Mouse (Mus musculus): ENCODE measurements at regions not wholly inside any gene's neighbourhood (a gene's known extent, or its start where the extent isn't known, plus 50 kb on each side); places are given as distances from the start of the nearest gene placed in this dataset.
A peak's percentile ranks its signal among the peaks of the same experiment; 100 is the strongest.

DNA sequence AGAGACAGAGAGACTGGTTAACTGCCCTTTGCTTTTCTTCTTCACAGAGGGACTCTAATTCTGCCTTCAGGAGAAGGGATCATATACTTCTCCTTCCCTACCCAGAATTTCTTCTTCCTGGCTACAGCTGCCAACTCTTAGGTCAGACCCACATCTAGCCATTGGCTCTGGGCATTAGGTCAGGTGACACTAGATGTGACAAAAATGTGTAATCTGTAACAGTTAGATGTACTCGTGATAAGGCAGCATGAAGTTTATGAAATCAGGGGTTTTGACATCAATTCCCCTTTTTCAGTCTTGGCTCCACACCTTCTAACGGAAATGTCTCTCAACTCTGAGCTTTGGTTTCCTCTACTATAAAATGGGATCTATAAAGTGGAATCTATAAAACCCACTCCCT lies 428.4 kb downstream of the Bmper start:
- H3K9me3 ChIP-seq: no peaks in the 10 kb centered on the region

DNA sequence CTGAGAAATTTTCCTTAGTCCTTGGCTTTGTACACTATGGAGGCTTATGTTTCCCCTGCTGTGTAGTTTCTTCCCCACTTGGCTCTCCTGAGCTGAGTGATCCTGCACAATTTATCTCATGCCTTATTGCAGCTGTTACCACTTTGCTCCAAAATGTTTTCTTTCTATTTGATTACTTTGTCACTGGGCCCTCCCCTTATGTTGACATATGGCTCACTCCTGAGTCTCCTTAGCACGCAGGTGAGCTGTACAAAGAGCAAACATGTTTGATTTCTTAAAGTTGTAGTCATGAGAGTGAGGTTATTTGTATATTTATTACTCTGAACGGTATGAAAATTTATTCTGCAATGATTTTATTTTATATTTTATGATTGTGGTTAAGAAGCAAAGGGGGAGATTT lies 430.2 kb downstream of the Bmper start:
- H3K27me3 ChIP-seq (replicated peaks): no peaks in the 10 kb centered on the region
- TF ChIP-seq FLI1 (IDR thresholded peaks at IDR 0.05; ENCODE audit: low read length): no peak
- no peak for TF ChIP-seq GATA1 (IDR thresholded peaks at IDR 0.05; ENCODE audit: borderline replicate concordance, low read length)
- no peak overlapping the region for H3K4me3 ChIP-seq (replicated peaks)
- H3K9me3 ChIP-seq: 0 out of 2 replicates have a peak, but pooled peaks cover 3% of the 10 kb centered on the region
- H3K4me1 ChIP-seq: no peaks in the 10 kb centered on the region
- no peaks in the 10 kb centered on the region for H3K36me3 ChIP-seq (replicated peaks; ENCODE audit: low read length)

More for the DNA sequence above, 428.4 kb downstream of the Bmper start:
- no peak overlapping the region for H3K4me3 ChIP-seq (replicated peaks)
- H3K4me1 ChIP-seq: no peaks in the 10 kb centered on the region
- no peaks in the 10 kb centered on the region for H3K36me3 ChIP-seq (replicated peaks; ENCODE audit: low read length)
- no peaks in the 10 kb centered on the region for H3K27me3 ChIP-seq (replicated peaks)
- TF ChIP-seq GATA1 (IDR thresholded peaks at IDR 0.05; ENCODE audit: borderline replicate concordance, low read length) (no peak), FLI1 (IDR thresholded peaks at IDR 0.05; ENCODE audit: low read length) (no peak)

DNA sequence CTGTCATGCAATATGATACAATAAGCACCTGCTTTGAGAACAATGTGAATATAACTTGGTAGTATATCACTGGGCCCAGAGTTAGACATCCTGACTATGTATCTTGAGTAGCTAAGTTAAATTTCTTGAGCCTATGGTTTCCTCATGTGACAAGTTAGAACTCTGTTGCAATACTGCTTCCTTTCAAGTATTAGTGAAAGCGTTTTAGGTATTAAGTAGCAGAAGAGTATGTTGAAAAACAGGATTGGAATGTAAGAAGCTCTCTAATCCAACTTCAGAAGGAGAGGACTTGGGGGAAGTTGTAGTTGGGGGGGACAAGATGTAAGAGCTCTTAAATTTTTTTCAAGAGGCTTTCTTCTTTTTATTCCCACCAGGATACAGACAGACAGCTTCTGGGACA lies 431.9 kb downstream of the Bmper start:
- no peak overlapping the region for H3K4me3 ChIP-seq (replicated peaks)
- H3K4me1 ChIP-seq: no peaks in the 10 kb centered on the region
- H3K36me3 ChIP-seq (replicated peaks; ENCODE audit: low read length): no peaks in the 10 kb centered on the region
- TF ChIP-seq FLI1 (IDR thresholded peaks at IDR 0.05; ENCODE audit: low read length) (no peak), GATA1 (IDR thresholded peaks at IDR 0.05; ENCODE audit: borderline replicate concordance, low read length) (no peak)
- no peaks in the 10 kb centered on the region for H3K27me3 ChIP-seq (replicated peaks)
- 0 out of 2 replicates have a peak, but pooled peaks cover 3% of the 10 kb centered on the region for H3K9me3 ChIP-seq

DNA sequence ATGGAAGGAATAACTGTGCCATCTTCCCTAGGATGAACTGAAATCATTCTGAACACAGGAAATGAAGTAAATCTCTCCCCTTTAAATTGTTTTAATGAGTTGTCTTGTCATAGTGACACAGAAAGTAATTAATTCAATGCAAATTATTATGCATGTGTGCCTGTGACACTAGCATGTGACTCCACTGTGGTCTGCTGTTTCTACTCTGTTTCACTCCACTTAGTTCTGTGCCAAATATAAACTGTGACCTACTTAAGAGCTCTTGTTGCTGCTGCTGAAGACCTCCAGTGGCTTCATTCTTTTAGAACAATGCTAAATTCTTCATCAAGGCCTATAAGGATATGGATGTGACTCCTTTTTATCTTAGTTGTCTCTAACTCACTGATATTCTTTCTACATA lies 431.8 kb upstream of the Npsr1 start:
- no peaks in the 10 kb centered on the region for H3K27me3 ChIP-seq (replicated peaks)
- no peak overlapping the region for H3K4me3 ChIP-seq (replicated peaks)
- H3K9me3 ChIP-seq: peaks cover 4% of the 10 kb centered on the region; the same call in 1 of the 2 replicates
- TF ChIP-seq GATA1 (IDR thresholded peaks at IDR 0.05; ENCODE audit: borderline replicate concordance, low read length): no peak
- TF ChIP-seq FLI1 (IDR thresholded peaks at IDR 0.05; ENCODE audit: low read length): no peak
- no peaks in the 10 kb centered on the region for H3K36me3 ChIP-seq (replicated peaks; ENCODE audit: low read length)
- no peaks in the 10 kb centered on the region for H3K4me1 ChIP-seq

DNA sequence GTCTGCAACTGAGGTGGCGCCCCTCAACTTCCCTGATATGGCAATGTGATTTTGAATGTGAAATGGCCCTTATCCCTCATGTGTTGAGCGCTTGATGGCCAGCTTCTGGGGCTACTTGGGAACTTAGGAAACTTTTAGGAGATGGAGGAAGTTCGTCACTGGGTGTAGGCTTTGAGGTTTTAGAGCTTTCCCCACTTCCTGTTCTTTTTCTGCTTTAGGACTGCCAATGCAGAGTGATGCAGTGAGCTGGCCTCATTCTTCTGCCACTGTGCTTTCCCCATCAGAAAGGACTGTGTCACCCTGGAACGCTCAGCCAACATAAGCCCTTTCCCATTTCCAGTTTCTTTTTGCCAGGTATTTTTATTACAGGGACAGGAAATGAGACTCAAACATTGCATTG lies 428.6 kb upstream of the Npsr1 start:
- H3K9me3 ChIP-seq: peaks cover 4% of the 10 kb centered on the region; the same call in 1 of the 2 replicates
- no peaks in the 10 kb centered on the region for H3K27me3 ChIP-seq (replicated peaks)
- H3K4me3 ChIP-seq (replicated peaks): no peak overlapping the region
- TF ChIP-seq FLI1 (IDR thresholded peaks at IDR 0.05; ENCODE audit: low read length): no peak
- no peak for TF ChIP-seq GATA1 (IDR thresholded peaks at IDR 0.05; ENCODE audit: borderline replicate concordance, low read length)
- H3K4me1 ChIP-seq: no peaks in the 10 kb centered on the region
- no peaks in the 10 kb centered on the region for H3K36me3 ChIP-seq (replicated peaks; ENCODE audit: low read length)

DNA sequence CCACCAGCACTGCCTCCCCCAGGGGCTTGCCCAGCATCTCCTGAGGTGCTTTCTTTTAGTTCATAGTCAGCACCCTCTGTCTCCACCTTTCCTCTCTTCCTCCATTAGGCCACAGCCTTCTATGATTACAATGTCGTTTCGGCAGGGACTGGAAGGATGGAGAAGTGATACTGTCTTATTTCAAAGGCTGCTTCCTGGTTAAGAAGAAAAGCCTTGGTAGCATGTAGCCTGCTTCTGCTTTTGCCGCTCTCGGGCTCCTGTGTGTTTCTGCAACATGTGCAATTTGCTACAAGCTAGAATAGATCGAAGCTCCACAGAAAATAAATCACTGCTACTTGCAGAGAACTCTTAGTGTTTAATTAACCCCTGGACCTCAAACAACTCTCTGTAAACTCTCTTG lies 427.2 kb upstream of the Npsr1 start:
- no peaks in the 10 kb centered on the region for H3K36me3 ChIP-seq (replicated peaks; ENCODE audit: low read length)
- H3K27me3 ChIP-seq (replicated peaks): no peaks in the 10 kb centered on the region
- H3K4me1 ChIP-seq: no peaks in the 10 kb centered on the region
- TF ChIP-seq FLI1 (IDR thresholded peaks at IDR 0.05; ENCODE audit: low read length) (no peak), GATA1 (IDR thresholded peaks at IDR 0.05; ENCODE audit: borderline replicate concordance, low read length) (no peak)
- H3K4me3 ChIP-seq (replicated peaks): no peak overlapping the region
- H3K9me3 ChIP-seq: peaks cover 8% of the 10 kb centered on the region; the same call in 1 of the 2 replicates

DNA sequence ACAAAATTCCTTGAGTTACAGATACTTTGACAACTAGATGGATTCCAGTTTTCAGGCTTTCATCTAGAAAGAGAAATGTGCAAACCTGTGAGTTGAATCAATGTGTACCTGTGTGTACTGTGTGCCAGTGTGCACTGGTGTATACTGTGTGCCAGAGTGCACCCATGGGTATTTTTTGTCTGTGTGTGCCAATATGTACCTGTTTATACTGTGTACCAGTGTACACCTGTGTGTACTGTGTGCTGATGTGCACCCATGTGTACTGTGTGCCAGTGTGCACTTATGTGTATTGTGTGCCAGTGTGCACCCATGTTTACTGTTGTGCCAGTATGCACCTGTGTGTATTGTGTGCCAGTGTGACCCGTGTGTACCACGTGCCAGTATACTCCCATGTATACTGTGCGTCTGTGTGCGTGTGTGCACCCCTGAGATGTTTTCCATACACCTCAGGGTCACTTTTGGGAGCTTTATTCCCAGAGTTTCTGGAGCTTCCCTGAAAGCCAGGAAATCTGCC lies 424.4 kb upstream of the Npsr1 start:
- no peaks in the 10 kb centered on the region for H3K36me3 ChIP-seq (replicated peaks; ENCODE audit: low read length)
- peak overlapping the region; percentile 40 for H3K4me3 ChIP-seq (replicated peaks)
- TF ChIP-seq FLI1 (IDR thresholded peaks at IDR 0.05; ENCODE audit: low read length): no peak
- TF ChIP-seq GATA1 (IDR thresholded peaks at IDR 0.05; ENCODE audit: borderline replicate concordance, low read length): no peak
- H3K4me1 ChIP-seq: no peaks in the 10 kb centered on the region
- no peaks in the 10 kb centered on the region for H3K27me3 ChIP-seq (replicated peaks)
- peaks cover 8% of the 10 kb centered on the region; the same call in 1 of the 2 replicates for H3K9me3 ChIP-seq

DNA sequence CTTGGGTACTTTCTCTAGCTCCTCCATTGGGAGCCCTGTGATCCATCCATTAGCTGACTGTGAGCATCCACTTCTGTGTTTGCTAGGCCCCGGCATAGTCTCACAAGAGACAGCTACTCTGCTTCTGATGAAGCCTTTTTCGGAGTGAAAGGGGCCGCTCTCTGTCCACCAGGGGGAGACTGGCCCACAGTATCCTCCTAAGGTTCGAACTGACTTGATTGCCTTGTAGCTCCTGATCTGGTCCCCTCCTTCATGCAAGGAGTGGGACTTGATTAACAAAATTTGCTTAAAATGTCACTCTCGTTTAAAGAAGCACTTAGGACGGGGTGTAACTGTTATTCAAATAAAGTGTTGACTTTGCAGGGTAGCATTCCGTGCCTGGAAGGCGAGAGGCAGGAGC lies 423.0 kb upstream of the Npsr1 start:
- Histone ChIP-seq H3K4me1 (no peaks in the 10 kb centered on the region), H3K27me3 (replicated peaks) (no peaks in the 10 kb centered on the region), H3K36me3 (replicated peaks; ENCODE audit: low read length) (no peaks in the 10 kb centered on the region), H3K4me3 (replicated peaks) (no peak overlapping the region), H3K9me3 (0 out of 2 replicates have a peak, but pooled peaks cover 5% of the 10 kb centered on the region)
- TF ChIP-seq GATA1 (IDR thresholded peaks at IDR 0.05; ENCODE audit: borderline replicate concordance, low read length) (no peak), FLI1 (IDR thresholded peaks at IDR 0.05; ENCODE audit: low read length) (no peak)

DNA sequence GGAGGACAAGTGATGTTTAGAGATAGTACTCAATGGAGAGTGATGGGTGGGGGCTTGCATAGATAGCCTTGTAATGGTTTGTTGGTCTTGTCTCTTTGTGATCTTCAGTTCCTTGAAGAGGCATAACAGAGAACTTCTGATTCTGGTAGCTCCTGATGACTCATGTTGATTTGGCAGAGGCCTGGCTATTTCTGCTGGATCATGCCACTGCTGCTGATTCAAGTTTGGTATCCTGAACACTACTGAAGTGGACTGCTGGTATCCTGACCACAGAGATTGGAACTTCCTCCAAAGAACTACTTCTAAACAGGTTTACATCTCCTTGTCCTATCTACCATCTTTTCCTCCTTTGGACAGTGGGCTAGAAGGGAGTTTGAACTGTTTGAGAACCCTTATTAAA lies 408.3 kb upstream of the Npsr1 start:
- H3K4me1 ChIP-seq: no peaks in the 10 kb centered on the region
- TF ChIP-seq GATA1 (IDR thresholded peaks at IDR 0.05; ENCODE audit: borderline replicate concordance, low read length) (no peak), FLI1 (IDR thresholded peaks at IDR 0.05; ENCODE audit: low read length) (no peak)
- H3K27me3 ChIP-seq (replicated peaks): no peaks in the 10 kb centered on the region
- no peak overlapping the region for H3K4me3 ChIP-seq (replicated peaks)
- H3K36me3 ChIP-seq (replicated peaks; ENCODE audit: low read length): no peaks in the 10 kb centered on the region
- 0 out of 2 replicates have a peak, but pooled peaks cover 4% of the 10 kb centered on the region for H3K9me3 ChIP-seq

DNA sequence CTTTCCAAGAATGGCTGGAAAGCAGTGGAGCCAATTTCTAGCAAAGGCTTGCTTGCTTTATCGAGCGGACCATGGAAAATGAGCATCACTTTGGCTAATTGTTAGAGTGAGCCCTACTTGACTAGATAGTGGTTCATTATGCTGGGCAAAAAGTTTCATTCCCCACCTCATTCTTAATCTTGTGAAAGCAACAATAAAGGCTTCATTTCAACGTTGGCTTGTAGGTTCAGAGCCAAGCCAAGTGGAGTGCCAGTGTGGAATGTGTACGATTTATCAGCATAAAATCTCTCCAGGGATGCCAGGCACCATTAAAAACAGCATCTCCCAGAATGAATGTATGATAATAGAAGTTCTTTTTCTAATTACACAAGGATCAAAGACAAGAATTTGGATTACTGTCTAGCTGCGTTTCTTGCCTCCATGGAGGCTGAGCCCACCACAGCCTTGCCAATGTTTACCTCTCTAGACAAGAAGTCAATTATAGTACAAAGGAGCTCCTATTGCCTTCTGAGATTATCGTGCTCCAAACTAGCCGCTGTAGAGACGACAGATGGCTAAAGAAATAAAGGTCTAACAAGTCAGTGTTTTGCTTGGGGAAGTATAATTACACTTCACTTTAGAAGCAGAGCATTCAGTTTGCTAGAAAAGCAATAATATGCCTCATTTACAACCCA lies 404.9 kb upstream of the Npsr1 start:
- Histone ChIP-seq H3K4me1 (no peaks in the 10 kb centered on the region), H3K27me3 (replicated peaks) (no peaks in the 10 kb centered on the region), H3K4me3 (replicated peaks) (no peak overlapping the region), H3K36me3 (replicated peaks; ENCODE audit: low read length) (no peaks in the 10 kb centered on the region), H3K9me3 (no peaks in the 10 kb centered on the region)
- TF ChIP-seq GATA1 (IDR thresholded peaks at IDR 0.05; ENCODE audit: borderline replicate concordance, low read length) (no peak), FLI1 (IDR thresholded peaks at IDR 0.05; ENCODE audit: low read length) (no peak)
